Mouse (Mus musculus): ENCODE data around the gene Tmem132d.
"Not testable (repeated sequence)": the region's sequence is repeated elsewhere in the genome, so short reads cannot be mapped to it uniquely, and the experiment has no call there.

- TF ChIP-seq CTCF (IDR thresholded peaks at IDR 0.05; ENCODE audit: borderline replicate concordance, extremely low read depth, insufficient read depth, insufficient read length); POLR2A (IDR thresholded peaks at IDR 0.05; ENCODE audit: borderline replicate concordance, extremely low read depth, insufficient read depth, insufficient read length, poor library complexity, severe bottlenecking): not testable (repeated sequence)
Measured at GRCm38 (mm10) chr5:127942171-127942570, 490.7 kb downstream of the Tmem132d start.
